Mouse (Mus musculus) forebrain, postnatal 0 days (tissue): Measurements from ENCODE around the gene Dnajc2. TPM values are rescaled to one million over a fixed set of nuclear protein-coding genes. Genes with fewer than 3 reads are reported as not detected.

Source experiments
- ATAC-seq: fragments of 200-750 bp; cut with Nextera tagmentation; 2 replicates; pipeline ENCODE4 v1.8.0; 2017; ENCODE audit warnings: mild to moderate bottlenecking, moderate library complexity
- DNase-seq: peaks from one replicate; pipeline ENCODE4 v3.0.0-alpha.2; 2015
- H3K27ac ChIP-seq: fragments of 300-500 bp; sonication (generic); 2 replicates; pipeline ENCODE4 v1.5.1; 2014; ENCODE audit warnings: low read depth, mild to moderate bottlenecking, antibody characterized with exemption, low read length, moderate library complexity, mixed read lengths
- H3K27me3 ChIP-seq: fragments of 300-500 bp; sonication (generic); 2 replicates; pipeline ENCODE4 v1.6.1; 2014; ENCODE audit warnings: mild to moderate bottlenecking, low read length, mixed read lengths; ENCODE audit not compliant: insufficient read depth
- H3K36me3 ChIP-seq: fragments of 300-500 bp; sonication (generic); 2 replicates; pipeline ENCODE4 v1.6.1; 2014; ENCODE audit warnings: mild to moderate bottlenecking, moderate library complexity; ENCODE audit not compliant: insufficient read depth
- H3K4me1 ChIP-seq: fragments of 300-500 bp; sonication (generic); 2 replicates; pipeline ENCODE4 v1.6.1; 2014; ENCODE audit warnings: antibody characterized with exemption; ENCODE audit not compliant: insufficient read depth
- H3K4me2 ChIP-seq: fragments of 300-500 bp; sonication (generic); 2 replicates; pipeline ENCODE4 v1.6.1; 2014; ENCODE audit warnings: low read depth, mild to moderate bottlenecking, moderate library complexity
- H3K4me3 ChIP-seq: fragments of 300-500 bp; sonication (generic); 2 replicates; pipeline ENCODE4 v1.5.1; 2014; ENCODE audit warnings: low read depth, low read length, mixed read lengths
- H3K9ac ChIP-seq: fragments of 300-500 bp; sonication (generic); 2 replicates; pipeline ENCODE4 v1.6.1; 2014; ENCODE audit warnings: mild to moderate bottlenecking
- H3K9me3 ChIP-seq: fragments of 300-500 bp; sonication (generic); 2 replicates; pipeline ENCODE4 v1.6.1; 2016; ENCODE audit warnings: low read length
- CTCF ChIP-seq: sonication (generic); IDR thresholded peaks from 2 replicates; pipeline ENCODE4 v1.5.1; 2016; ENCODE audit warnings: antibody characterized with exemption, control low read depth, low read depth
- WGBS: fragments of 180-500 bp; shearing (Covaris S2); extraction: QIAGEN DNeasy Blood & Tissue Kit; methylation state at CpG from one replicate; pipeline ENCODE4 v1.1.7; 2014; 5-methylcytosine and 5-hydroxymethylcytosine counted together
- polyA plus RNA-seq: library from polyadenylated mRNA; unstranded; fragments of >200 nt; fragmentation: Nextera tagmentation; extraction: Ambion mirVana; gene quantifications from 2 replicates; pipeline ENCODE4 v1.2.1, GENCODE M21; 2015
- total RNA-seq: library from RNA; depleted of rRNA; stranded (reverse); fragments of >200 nt; gene quantifications from 2 replicates; pipeline ENCODE4 v1.2.3, GENCODE M21; 2014

The Dnajc2 gene
- total and polyA plus RNA-seq, 2 experiments from 2014 or later: 42.7 to 73.1 TPM

- Histone ChIP-seq H3K9ac (no peak overlapping the region), H3K4me1 (no peaks in the 10 kb centered on the region), H3K27ac (no peak overlapping the region), H3K4me2 (no peak overlapping the region), H3K36me3 (peaks cover 42% of the 10 kb centered on the region), H3K9me3 (no peaks in the 10 kb centered on the region), H3K4me3 (no peak overlapping the region), H3K27me3 (no peaks in the 10 kb centered on the region)
- TF ChIP-seq CTCF: no peak
- 86% methylated on average over 4 of the region's 4 CpGs for WGBS
- DNase-seq (no peak), ATAC-seq (no peak)
Observed at GRCm38 (mm10) chr5:21804837-21805236, 19.8 kb upstream of the Dnajc2 start.

GRCm38 (mm10) chr5:21803691-21804188, 18.7 kb upstream of the Dnajc2 start:
- Histone ChIP-seq H3K4me1 (no peaks in the 10 kb centered on the region), H3K27me3 (no peaks in the 10 kb centered on the region), H3K9me3 (no peaks in the 10 kb centered on the region), H3K4me3 (no peak overlapping the region), H3K36me3 (peaks cover 51% of the 10 kb centered on the region), H3K9ac (no peak overlapping the region), H3K4me2 (no peak overlapping the region), H3K27ac (no peak overlapping the region)
- ATAC-seq (no peak), DNase-seq (no peak)
- WGBS: 77% methylated on average over 12 of the region's 12 CpGs
- TF ChIP-seq CTCF: no peak

GRCm38 (mm10) chr5:21802907-21803306, 17.9 kb upstream of the Dnajc2 start:
- Histone ChIP-seq H3K4me2 (no peak overlapping the region), H3K27me3 (no peaks in the 10 kb centered on the region), H3K36me3 (peaks cover 56% of the 10 kb centered on the region), H3K4me3 (no peak overlapping the region), H3K4me1 (no peaks in the 10 kb centered on the region), H3K9me3 (no peaks in the 10 kb centered on the region), H3K27ac (no peak overlapping the region), H3K9ac (no peak overlapping the region)
- 91% methylated on average over 9 of the region's 9 CpGs for WGBS
- DNase-seq (no peak), ATAC-seq (no peak)
- TF ChIP-seq CTCF: no peak

- H3K27me3 ChIP-seq: no peaks in the 10 kb centered on the region
- no peak overlapping the region for H3K4me2 ChIP-seq
- ATAC-seq (no peak), DNase-seq (no peak)
- TF ChIP-seq CTCF: no peak
- H3K4me3 ChIP-seq: no peak overlapping the region
- H3K27ac ChIP-seq: no peak overlapping the region
- H3K4me1 ChIP-seq: peaks cover 6% of the 10 kb centered on the region; the same call in 1 of the 2 replicates
- peaks cover 21% of the 10 kb centered on the region for H3K36me3 ChIP-seq
- no peaks in the 10 kb centered on the region for H3K9me3 ChIP-seq
- no peak overlapping the region for H3K9ac ChIP-seq
Observed at GRCm38 (mm10) chr5:21792166-21792565, 7.1 kb upstream of the Dnajc2 start.

GRCm38 (mm10) chr5:21789061-21789460, 4.0 kb upstream of the Dnajc2 start:
- Histone ChIP-seq H3K9ac (no peak overlapping the region), H3K27me3 (no peaks in the 10 kb centered on the region), H3K4me2 (no peak overlapping the region), H3K27ac (no peak overlapping the region), H3K4me1 (peaks cover 7% of the 10 kb centered on the region; the same call in 1 of the 2 replicates), H3K9me3 (no peaks in the 10 kb centered on the region), H3K4me3 (no peak overlapping the region), H3K36me3 (peaks cover 4% of the 10 kb centered on the region; the same call in 1 of the 2 replicates)
- TF ChIP-seq CTCF: no peak
- 54% methylated on average over 5 of the region's 5 CpGs for WGBS
- DNase-seq (no peak), ATAC-seq (no peak)

- 38% methylated on average over 11 of the region's 11 CpGs for WGBS
- H3K36me3 ChIP-seq: peaks cover 9% of the 10 kb centered on the region
- H3K9ac ChIP-seq: peak overlapping the region; percentile 87
- no peaks in the 10 kb centered on the region for H3K27me3 ChIP-seq
- ATAC-seq: no peak
- peaks cover 9% of the 10 kb centered on the region; the same call in 1 of the 2 replicates for H3K4me1 ChIP-seq
- TF ChIP-seq CTCF: no peak
- H3K27ac ChIP-seq: peak overlapping the region; percentile 76; the same call in 1 of the 2 replicates
- H3K4me2 ChIP-seq: peak overlapping the region; percentile 72
- H3K9me3 ChIP-seq: no peaks in the 10 kb centered on the region
- H3K4me3 ChIP-seq: peak overlapping the region; percentile 93
- no peak for DNase-seq
Observed at GRCm38 (mm10) chr5:21787186-21788105, 2.4 kb upstream of the Dnajc2 start.
